Mouse (Mus musculus): Measurements from ENCODE around the gene Efcab7.

DNA sequence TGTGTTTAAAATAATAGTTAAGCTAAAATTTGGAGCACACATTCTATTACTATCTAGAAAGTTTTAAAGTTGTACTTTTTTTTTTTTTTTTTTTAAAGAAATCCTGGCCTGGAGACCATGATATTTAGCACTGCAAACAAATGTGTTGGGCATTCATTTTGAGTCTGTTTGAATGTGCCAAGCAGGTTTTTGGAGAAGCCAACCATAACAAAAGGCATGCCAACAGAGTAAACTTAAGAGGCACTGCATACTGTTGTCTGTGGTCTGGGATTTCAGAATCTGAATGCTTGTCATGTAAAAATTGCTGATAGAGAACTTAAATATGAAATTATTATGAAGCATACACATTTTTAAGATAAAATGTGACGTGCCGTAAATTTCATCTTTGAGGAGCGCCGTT lies 128.2 kb downstream of the Efcab7 start:
- TF ChIP-seq POLR2A (IDR thresholded peaks at IDR 0.05; ENCODE audit: borderline replicate concordance, extremely low read depth, low read depth, low read length) (no peak), CTCF (IDR thresholded peaks at IDR 0.05; ENCODE audit: insufficient read depth, low read length) (no peak)

Data from lung, adult 2 months (tissue).